Mouse (Mus musculus): ENCODE results near the gene Slc6a8.

GRCm38 (mm10) chrX:73684156-73684555 is 11.2 kb downstream of the Slc6a8 start:
- TF ChIP-seq CTCF (conservative IDR thresholded peaks at IDR 0.05; ENCODE audit: low read length): no peak
- TF ChIP-seq POU5F1 (IDR thresholded peaks at IDR 0.05; ENCODE audit: borderline replicate concordance, low read length): no peak
- no peak for TF ChIP-seq NANOG (IDR thresholded peaks at IDR 0.05; ENCODE audit: borderline replicate concordance, low read length)
